Mouse (Mus musculus): ENCODE data around the gene Dusp18.

Gene Dusp18

GRCm38 (mm10) chr11:3893970-3894369, 1.1 kb upstream of the Dusp18 start:
- 82% methylated on average over 6 of the region's 6 CpGs for WGBS

- WGBS: 4% methylated on average over 10 of the region's 10 CpGs
Measured at GRCm38 (mm10) chr11:3895458-3895857, 418 bp downstream of the Dusp18 start.

GRCm38 (mm10) chr11:3895933-3896332, 893 bp downstream of the Dusp18 start:
- WGBS: 67% methylated on average over 1 of the region's 1 CpGs

- 59% methylated on average over 6 of the region's 6 CpGs for WGBS
Measured at GRCm38 (mm10) chr11:3900296-3900695, 5.3 kb downstream of the Dusp18 start.

- 82% methylated on average over 3 of the region's 3 CpGs for WGBS
Measured at GRCm38 (mm10) chr11:3902516-3902915, 7.5 kb downstream of the Dusp18 start.

- whole genome bisulfite sequencing: 56% methylated on average over 5 of the region's 5 CpGs
Measured at GRCm38 (mm10) chr11:3903046-3903445, 8.0 kb downstream of the Dusp18 start.

GRCm38 (mm10) chr11:3904673-3905072, 9.6 kb downstream of the Dusp18 start:
- WGBS: 89% methylated on average over 6 of the region's 6 CpGs

GRCm38 (mm10) chr11:3905446-3905845, 10.4 kb downstream of the Dusp18 start:
- 88% methylated on average over 1 of the region's 1 CpGs for WGBS

- 80% methylated on average over 4 of the region's 4 CpGs for WGBS
Measured at GRCm38 (mm10) chr11:3909236-3909635, 14.2 kb downstream of the Dusp18 start.

GRCm38 (mm10) chr11:3910513-3911310, 15.7 kb downstream of the Dusp18 start:
- 33% methylated on average over 5 of the region's 5 CpGs for WGBS

GRCm38 (mm10) chr11:3911440-3911839, 16.4 kb downstream of the Dusp18 start:
- WGBS: 51% methylated on average over 6 of the region's 6 CpGs

- WGBS: 6% methylated on average over 19 of the region's 19 CpGs
Measured at GRCm38 (mm10) chr11:3912100-3912874, 17.2 kb downstream of the Dusp18 start.

GRCm38 (mm10) chr11:3912875-3913271, 17.8 kb downstream of the Dusp18 start:
- WGBS: 3% methylated on average over 16 of the region's 16 CpGs

- WGBS: under 1% methylated on average over 65 of the region's 65 CpGs
Measured at GRCm38 (mm10) chr11:3913316-3914108, 18.5 kb downstream of the Dusp18 start.

- WGBS: 1% methylated on average over 28 of the region's 28 CpGs
Measured at GRCm38 (mm10) chr11:3914109-3914840, 19.2 kb downstream of the Dusp18 start, which contains the start of gene Slc35e4. Gene Slc35e4, minus strand, starts transcription at chr11:3914664.

GRCm38 (mm10) chr11:3918738-3919137, 23.7 kb downstream of the Dusp18 start:
- WGBS: 27% methylated on average over 1 of the region's 1 CpGs

GRCm38 (mm10) chr11:3920476-3920875, 25.4 kb downstream of the Dusp18 start:
- WGBS: 95% methylated on average over 7 of the region's 7 CpGs

- 21% methylated on average over 8 of the region's 8 CpGs for WGBS
Measured at GRCm38 (mm10) chr11:3921281-3921850, 26.3 kb downstream of the Dusp18 start.

- WGBS: 92% methylated on average over 9 of the region's 9 CpGs
Measured at GRCm38 (mm10) chr11:3922115-3922514, 27.1 kb downstream of the Dusp18 start.

- WGBS: 96% methylated on average over 6 of the region's 6 CpGs
Measured at GRCm38 (mm10) chr11:3922731-3923130, 27.7 kb downstream of the Dusp18 start.

- 94% methylated on average over 10 of the region's 10 CpGs for WGBS
Measured at GRCm38 (mm10) chr11:3925916-3926315, 30.9 kb downstream of the Dusp18 start.
